Mouse (Mus musculus): ENCODE results near the gene Fh1. TPM values are rescaled to one million over a fixed set of nuclear protein-coding genes. Genes with fewer than 3 reads are reported as not detected.

Fh1 gene
- polyA plus RNA-seq, 1 experiment: 36.3 TPM

GRCm38 (mm10) chr1:175631721-175632221, 6.3 kb upstream of the Fh1 start:
- no peak for TF ChIP-seq GATA1 (IDR thresholded peaks at IDR 0.05; ENCODE audit: low read length)

GRCm38 (mm10) chr1:175631080-175631479, 5.6 kb upstream of the Fh1 start:
- TF ChIP-seq GATA1 (IDR thresholded peaks at IDR 0.05; ENCODE audit: low read length): no peak

GRCm38 (mm10) chr1:175630345-175630744, 4.9 kb upstream of the Fh1 start:
- no peak for TF ChIP-seq GATA1 (IDR thresholded peaks at IDR 0.05; ENCODE audit: low read length)

- TF ChIP-seq GATA1 (IDR thresholded peaks at IDR 0.05; ENCODE audit: low read length): no peak
Observed at GRCm38 (mm10) chr1:175629248-175629647, 3.8 kb upstream of the Fh1 start.

GRCm38 (mm10) chr1:175625990-175626692, 706 bp upstream of the Fh1 start:
- no peak for TF ChIP-seq GATA1 (IDR thresholded peaks at IDR 0.05; ENCODE audit: low read length)

GRCm38 (mm10) chr1:175623656-175624055, 1.8 kb downstream of the Fh1 start:
- no peak for TF ChIP-seq GATA1 (IDR thresholded peaks at IDR 0.05; ENCODE audit: low read length)

- TF ChIP-seq GATA1 (IDR thresholded peaks at IDR 0.05; ENCODE audit: low read length): no peak
Observed at GRCm38 (mm10) chr1:175619814-175620431, 5.5 kb downstream of the Fh1 start, which contains the start of gene Kmo. Kmo (plus strand) TSS chr1:175620381.

- TF ChIP-seq GATA1 (IDR thresholded peaks at IDR 0.05; ENCODE audit: low read length): no peak
Observed at GRCm38 (mm10) chr1:175614992-175615391, 10.4 kb downstream of the Fh1 start.

- TF ChIP-seq GATA1 (IDR thresholded peaks at IDR 0.05; ENCODE audit: low read length): no peak
Observed at GRCm38 (mm10) chr1:175608708-175609107, 16.7 kb downstream of the Fh1 start.

- no peak for TF ChIP-seq GATA1 (IDR thresholded peaks at IDR 0.05; ENCODE audit: low read length)
Observed at GRCm38 (mm10) chr1:175607838-175608585, 17.4 kb downstream of the Fh1 start.

- no peak for TF ChIP-seq GATA1 (IDR thresholded peaks at IDR 0.05; ENCODE audit: low read length)
Observed at GRCm38 (mm10) chr1:175607308-175607707, 18.1 kb downstream of the Fh1 start.

- no peak for TF ChIP-seq GATA1 (IDR thresholded peaks at IDR 0.05; ENCODE audit: low read length)
Observed at GRCm38 (mm10) chr1:175603390-175603789, 22.0 kb downstream of the Fh1 start.

- no peak for TF ChIP-seq GATA1 (IDR thresholded peaks at IDR 0.05; ENCODE audit: low read length)
Observed at GRCm38 (mm10) chr1:175602231-175602630, 23.2 kb downstream of the Fh1 start.

- TF ChIP-seq GATA1 (IDR thresholded peaks at IDR 0.05; ENCODE audit: low read length): no peak
Observed at GRCm38 (mm10) chr1:175592832-175593231, 32.6 kb downstream of the Fh1 start.

GRCm38 (mm10) chr1:175586656-175587055, 38.8 kb downstream of the Fh1 start:
- no peak for TF ChIP-seq GATA1 (IDR thresholded peaks at IDR 0.05; ENCODE audit: low read length)

- TF ChIP-seq GATA1 (IDR thresholded peaks at IDR 0.05; ENCODE audit: low read length): no peak
Observed at GRCm38 (mm10) chr1:175585267-175585666, 40.2 kb downstream of the Fh1 start.
